In the genomic region with DNA sequence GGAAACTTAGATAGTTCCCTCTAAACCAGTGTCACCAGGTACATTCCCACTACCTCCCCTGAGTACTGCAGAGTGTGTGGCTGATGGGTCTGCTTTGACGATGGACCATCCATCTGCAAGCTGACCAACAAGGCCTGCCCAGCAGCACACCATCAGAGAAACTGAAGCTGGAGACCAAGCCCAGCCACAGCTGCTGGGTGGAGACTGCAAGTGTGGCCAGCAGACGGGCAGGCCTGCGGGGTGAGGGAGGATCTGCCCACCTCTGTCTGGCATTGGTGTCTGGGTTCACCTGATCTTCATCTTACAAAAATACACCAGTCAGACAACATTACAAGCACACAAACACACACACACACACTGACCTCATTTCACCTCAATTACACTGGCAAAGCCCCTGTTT, we compare ENCODE assay signal across 25 mouse cellular contexts.
A peak's percentile ranks its signal among the peaks of the same experiment; 100 is the strongest.
DNase-seq lines count a peak whose midpoint lies in the region; ATAC-seq and TF ChIP-seq lines count a peak whose summit lies in the region.
"Had no signal": no experiment of that assay in that cellular context is flagged by ENCODE, and none has a peak within 500 bp of the region (broad histone marks: within the 10 kb centered on the region; RNA-seq: fewer than 3 reads in every experiment).

No protein-coding gene starts in this region.

- H3K4me2 ChIP-seq in intestine, embryonic 16.5 days (ENCODE audit: low read depth, low read length): no peak overlapping the region
- no peak overlapping the region for H3K4me2 ChIP-seq in intestine, postnatal 0 days (replicated peaks; ENCODE audit: low read depth)
- H3K4me2 ChIP-seq in stomach, postnatal 0 days (replicated peaks; ENCODE audit: low read depth): no peak overlapping the region
- H3K4me2 ChIP-seq: forebrain, embryonic 15.5 days; heart, embryonic 11.5 days; heart, embryonic 15.5 days; hindbrain, embryonic 14.5 days had no signal

- no peak for TF ChIP-seq CTCF in intestine, postnatal 0 days (IDR thresholded peaks at IDR 0.05; ENCODE audit: low read depth)
- no peak for TF ChIP-seq CTCF in stomach, postnatal 0 days (IDR thresholded peaks at IDR 0.05; ENCODE audit: low read depth)

- 84% methylated on average over 3 of the region's 3 CpGs for WGBS in intestine, embryonic 16.5 days
- WGBS in intestine, postnatal 0 days: 89% methylated on average over 3 of the region's 3 CpGs
- 78% methylated on average over 3 of the region's 3 CpGs for WGBS in stomach, postnatal 0 days

- no peaks in the 10 kb centered on the region for H3K36me3 ChIP-seq in intestine, embryonic 16.5 days (ENCODE audit: control insufficient read depth, insufficient read depth, low read length)
- H3K36me3 ChIP-seq in intestine, postnatal 0 days (ENCODE audit: control insufficient read depth, insufficient read depth): no peaks in the 10 kb centered on the region
- H3K36me3 ChIP-seq in stomach, postnatal 0 days (ENCODE audit: control insufficient read depth, insufficient read depth, low read length): no peaks in the 10 kb centered on the region
- H3K36me3 ChIP-seq: forebrain, embryonic 10.5 days; forebrain, embryonic 15.5 days; G1E; heart, embryonic 15.5 days had no signal

- H3K4me3 ChIP-seq in intestine, embryonic 16.5 days (ENCODE audit: low read length): no peak overlapping the region
- H3K4me3 ChIP-seq in intestine, postnatal 0 days (ENCODE audit: low read depth, low read length): no peak overlapping the region
- H3K4me3 ChIP-seq in stomach, postnatal 0 days (ENCODE audit: low read depth, low read length): no peak overlapping the region
- H3K4me3 ChIP-seq: forebrain, embryonic 10.5 days; forebrain, embryonic 15.5 days; heart, adult 2 months; heart, embryonic 15.5 days had no signal

- H3K9ac ChIP-seq in intestine, embryonic 16.5 days (ENCODE audit: low read depth, low read length): no peak overlapping the region
- H3K9ac ChIP-seq in intestine, postnatal 0 days (ENCODE audit: low read depth, low read length): no peak overlapping the region
- H3K9ac ChIP-seq in stomach, postnatal 0 days (ENCODE audit: low read length): no peak overlapping the region
- H3K9ac ChIP-seq: forebrain, embryonic 15.5 days; heart, embryonic 15.5 days; hindbrain, embryonic 14.5 days had no signal

- ATAC-seq in intestine, embryonic 16.5 days: peak; percentile 34; the same call in 1 of the 2 replicates
- ATAC-seq in intestine, postnatal 0 days: no peak
- ATAC-seq in stomach, postnatal 0 days (ENCODE audit: low FRiP score, low TSS enrichment): no peak
- ATAC-seq: forebrain, embryonic 15.5 days; hindbrain, postnatal 0 days; Patski had no signal

- H3K9me3 ChIP-seq in intestine, embryonic 16.5 days (ENCODE audit: control insufficient read depth, low read length): no peaks in the 10 kb centered on the region
- no peaks in the 10 kb centered on the region for H3K9me3 ChIP-seq in intestine, postnatal 0 days (ENCODE audit: control insufficient read depth)
- H3K9me3 ChIP-seq in stomach, postnatal 0 days (ENCODE audit: control insufficient read depth, low read length): no peaks in the 10 kb centered on the region
- H3K9me3 ChIP-seq: forebrain, embryonic 10.5 days; forebrain, embryonic 15.5 days; G1E; heart, embryonic 15.5 days had no signal

- 0 out of 2 replicates have a peak, but pooled peaks cover 5% of the 10 kb centered on the region for H3K4me1 ChIP-seq in intestine, embryonic 16.5 days (ENCODE audit: control insufficient read depth, insufficient read depth, low read length)
- no peaks in the 10 kb centered on the region for H3K4me1 ChIP-seq in intestine, postnatal 0 days (replicated peaks; ENCODE audit: control insufficient read depth, insufficient read depth, low read length)
- no peaks in the 10 kb centered on the region for H3K4me1 ChIP-seq in stomach, postnatal 0 days (replicated peaks; ENCODE audit: control insufficient read depth, insufficient read depth)
- H3K4me1 ChIP-seq: forebrain, embryonic 10.5 days; forebrain, embryonic 15.5 days; heart, embryonic 15.5 days had no signal

- no peaks in the 10 kb centered on the region for H3K27me3 ChIP-seq in intestine, embryonic 16.5 days (replicated peaks; ENCODE audit: control insufficient read depth, insufficient read depth, low read length)
- H3K27me3 ChIP-seq in intestine, postnatal 0 days (replicated peaks; ENCODE audit: control insufficient read depth, insufficient read depth, low read length): no peaks in the 10 kb centered on the region
- no peaks in the 10 kb centered on the region for H3K27me3 ChIP-seq in stomach, postnatal 0 days (ENCODE audit: control insufficient read depth, insufficient read depth, low read length)
- H3K27me3 ChIP-seq: CH12.LX; forebrain, embryonic 15.5 days; heart, embryonic 15.5 days; Patski had no signal

- no peak for TF ChIP-seq EP300 in stomach, postnatal 0 days (optimal IDR thresholded peaks at IDR 0.05)

- DNase-seq in heart, adult 11 months: peak; percentile 61
- DNase-seq in heart, postnatal 4 days: no peak
- DNase-seq in lung, postnatal 10 days: peak; percentile 0
- DNase-seq in lung, postnatal 25 days (ENCODE audit: low spot score): no peak
- peak; percentile 8 for DNase-seq in stomach, postnatal 0 days (ENCODE audit: low spot score)
- DNase-seq: adrenal gland, postnatal 10 days; B cell, adult 2 months; cerebellum, adult 18-20 months; cerebellum, adult 9-10 months; cerebellum, postnatal 14 days; gastrocnemius, postnatal 25 days; heart, adult 2 months; heart, postnatal 10 days; heart, postnatal 36 days had no signal

- no peak overlapping the region for H3K27ac ChIP-seq in intestine, embryonic 16.5 days (ENCODE audit: low read length)
- no peak overlapping the region for H3K27ac ChIP-seq in intestine, postnatal 0 days (ENCODE audit: low read depth, low read length)
- H3K27ac ChIP-seq in stomach, postnatal 0 days (replicated peaks): no peak overlapping the region; the same call in 1 of the 2 replicates
- H3K27ac ChIP-seq: forebrain, embryonic 10.5 days; forebrain, embryonic 15.5 days; heart, adult 2 months; heart, embryonic 15.5 days; hindbrain, embryonic 14.5 days; hindbrain, postnatal 0 days had no signal

Comparison
In these comparisons a context has a peak if more than half of its experiments do, and no peak if none do; other contexts are left out.
1. DNase-seq: peak in heart, adult 11 months (single experiment), lung, postnatal 10 days (single experiment) and stomach, postnatal 0 days (single experiment); none in heart, postnatal 4 days (single experiment) and lung, postnatal 25 days (single experiment).